23 mouse cellular contexts compared by ENCODE assay signal in the genomic region with DNA sequence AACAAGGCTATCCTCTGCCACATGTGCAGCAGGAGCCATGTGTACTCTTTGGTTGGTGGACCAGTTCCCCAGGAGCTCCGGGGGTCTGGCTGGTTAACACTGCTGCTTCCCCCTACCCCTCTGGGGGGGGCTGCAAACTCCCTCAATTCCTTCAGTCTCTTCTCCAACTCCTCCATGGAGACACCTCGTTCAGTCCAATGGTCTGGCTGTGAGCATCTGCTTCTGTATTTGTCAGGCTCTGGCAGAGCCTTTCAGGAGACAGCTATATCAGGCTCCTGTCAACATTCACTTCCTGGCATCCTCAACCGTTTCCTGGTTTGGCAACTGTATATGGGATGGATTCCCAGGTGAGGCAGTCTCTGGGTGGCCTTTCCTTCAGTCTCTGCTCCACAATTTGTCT.
DNase-seq lines count a peak whose midpoint lies in the region; ATAC-seq and TF ChIP-seq lines count a peak whose summit lies in the region.
"Had no signal": no experiment of that assay in that cellular context is flagged by ENCODE, and none has a peak within 500 bp of the region (broad histone marks: within the 10 kb centered on the region; RNA-seq: fewer than 3 reads in every experiment).

No protein-coding gene starts in this region.

- no peaks in the 10 kb centered on the region for H3K9me3 ChIP-seq in hindbrain, postnatal 0 days (ENCODE audit: low read length)
- H3K9me3 ChIP-seq in kidney, embryonic 14.5 days (ENCODE audit: control insufficient read depth, low read length), result no peaks in the 10 kb centered on the region
- H3K9me3 ChIP-seq: embryonic facial prominence, embryonic 15.5 days; heart, embryonic 15.5 days; hindbrain, embryonic 10.5 days had no signal

- no peak overlapping the region for H3K27ac ChIP-seq in hindbrain, postnatal 0 days
- H3K27ac ChIP-seq in kidney, embryonic 14.5 days (ENCODE audit: low read depth, low read length), result no peak overlapping the region
- H3K27ac ChIP-seq: embryonic facial prominence, embryonic 15.5 days; heart, adult 2 months; heart, embryonic 15.5 days; hindbrain, embryonic 10.5 days; hindbrain, embryonic 14.5 days had no signal

- no peak overlapping the region for H3K4me3 ChIP-seq in hindbrain, postnatal 0 days (ENCODE audit: low read length)
- no peak overlapping the region for H3K4me3 ChIP-seq in kidney, embryonic 14.5 days (ENCODE audit: low read length)
- H3K4me3 ChIP-seq: embryonic facial prominence, embryonic 15.5 days; erythroblast, embryonic 14.5 days; heart, adult 2 months; heart, embryonic 15.5 days; hindbrain, embryonic 10.5 days had no signal

- no peaks in the 10 kb centered on the region for H3K4me1 ChIP-seq in hindbrain, postnatal 0 days (ENCODE audit: insufficient read depth, low read length)
- no peaks in the 10 kb centered on the region for H3K4me1 ChIP-seq in kidney, embryonic 14.5 days (ENCODE audit: control insufficient read depth, insufficient read depth, low read length)
- H3K4me1 ChIP-seq: embryonic facial prominence, embryonic 15.5 days; heart, embryonic 15.5 days; hindbrain, embryonic 10.5 days had no signal

- no peaks in the 10 kb centered on the region for H3K27me3 ChIP-seq in hindbrain, postnatal 0 days (ENCODE audit: insufficient read depth, low read length)
- no peaks in the 10 kb centered on the region for H3K27me3 ChIP-seq in kidney, embryonic 14.5 days (ENCODE audit: control insufficient read depth, insufficient read depth, low read length)
- H3K27me3 ChIP-seq: CH12.LX; embryonic facial prominence, embryonic 15.5 days; heart, embryonic 15.5 days; Patski had no signal

- TF ChIP-seq CTCF in hindbrain, postnatal 0 days (IDR thresholded peaks at IDR 0.05; ENCODE audit: low read depth), result no peak

- WGBS in hindbrain, postnatal 0 days, result 70% methylated on average over 3 of the region's 3 CpGs
- WGBS in kidney, embryonic 14.5 days, result 79% methylated on average over 3 of the region's 3 CpGs

- DNase-seq in brain, adult 2 months (ENCODE audit: low read depth, low spot score), result peak; percentile 78
- peak; percentile 77 for DNase-seq in cerebellum, adult 11-12 months
- DNase-seq in cerebellum, adult 9-10 months, result peak; percentile 80
- peak; percentile 74 to 75 for DNase-seq in cerebellum, postnatal 25 days
- no peak for DNase-seq in hindbrain, postnatal 0 days (ENCODE audit: low spot score)
- DNase-seq in lung, postnatal 14 days, result no peak
- DNase-seq: adrenal gland, postnatal 25 days; embryo, embryonic 11 days; gastrocnemius, postnatal 10 days; heart, adult 2 months; kidney, adult 8-10 months had no signal

- no peaks in the 10 kb centered on the region for H3K36me3 ChIP-seq in hindbrain, postnatal 0 days (ENCODE audit: insufficient read depth, low read length)
- H3K36me3 ChIP-seq in kidney, embryonic 14.5 days (ENCODE audit: control insufficient read depth, insufficient read depth, low read length), result no peaks in the 10 kb centered on the region
- H3K36me3 ChIP-seq: embryonic facial prominence, embryonic 15.5 days; heart, embryonic 15.5 days; hindbrain, embryonic 10.5 days had no signal

- no peak overlapping the region for H3K4me2 ChIP-seq in hindbrain, postnatal 0 days (ENCODE audit: low read depth, low read length)
- no peak overlapping the region for H3K4me2 ChIP-seq in kidney, embryonic 14.5 days (replicated peaks; ENCODE audit: low read depth, low read length)
- H3K4me2 ChIP-seq: embryonic facial prominence, embryonic 15.5 days; heart, embryonic 11.5 days; heart, embryonic 15.5 days; hindbrain, embryonic 14.5 days had no signal

- H3K9ac ChIP-seq in hindbrain, postnatal 0 days (replicated peaks; ENCODE audit: low read length), result no peak overlapping the region
- H3K9ac ChIP-seq in kidney, embryonic 14.5 days (ENCODE audit: low read depth, low read length), result no peak overlapping the region
- H3K9ac ChIP-seq: embryonic facial prominence, embryonic 15.5 days; heart, embryonic 15.5 days; hindbrain, embryonic 14.5 days had no signal

- ATAC-seq in hindbrain, postnatal 0 days, result no peak
- no peak for ATAC-seq in kidney, embryonic 14.5 days (ENCODE audit: low FRiP score, low TSS enrichment)
- ATAC-seq: activated CD4-positive, CD25-positive, alpha-beta regulatory T cell, adult 4 months; forebrain, embryonic 16.5 days; intestine, postnatal 0 days; Patski had no signal

Comparison
In these comparisons a context has a peak if more than half of its experiments do, and no peak if none do; other contexts are left out.
1. DNase-seq: peak in brain, adult 2 months (single experiment), cerebellum, adult 11-12 months (single experiment), cerebellum, adult 9-10 months (single experiment) and cerebellum, postnatal 25 days (2 of 2); none in hindbrain, postnatal 0 days (single experiment) and lung, postnatal 14 days (single experiment).